Mouse (Mus musculus) lung, postnatal 25 days (tissue): ENCODE measurements at regions not wholly inside any gene's neighbourhood (a gene's known extent, or its start where the extent isn't known, plus 50 kb on each side); places are given as distances from the start of the nearest gene placed in this dataset.
A peak's percentile ranks its signal among the peaks of the same experiment; 100 is the strongest.

Experiments
- DNase-seq: peaks from one replicate; pipeline ENCODE4 v3.0.0; 2022; ENCODE audit warnings: low spot score

DNA sequence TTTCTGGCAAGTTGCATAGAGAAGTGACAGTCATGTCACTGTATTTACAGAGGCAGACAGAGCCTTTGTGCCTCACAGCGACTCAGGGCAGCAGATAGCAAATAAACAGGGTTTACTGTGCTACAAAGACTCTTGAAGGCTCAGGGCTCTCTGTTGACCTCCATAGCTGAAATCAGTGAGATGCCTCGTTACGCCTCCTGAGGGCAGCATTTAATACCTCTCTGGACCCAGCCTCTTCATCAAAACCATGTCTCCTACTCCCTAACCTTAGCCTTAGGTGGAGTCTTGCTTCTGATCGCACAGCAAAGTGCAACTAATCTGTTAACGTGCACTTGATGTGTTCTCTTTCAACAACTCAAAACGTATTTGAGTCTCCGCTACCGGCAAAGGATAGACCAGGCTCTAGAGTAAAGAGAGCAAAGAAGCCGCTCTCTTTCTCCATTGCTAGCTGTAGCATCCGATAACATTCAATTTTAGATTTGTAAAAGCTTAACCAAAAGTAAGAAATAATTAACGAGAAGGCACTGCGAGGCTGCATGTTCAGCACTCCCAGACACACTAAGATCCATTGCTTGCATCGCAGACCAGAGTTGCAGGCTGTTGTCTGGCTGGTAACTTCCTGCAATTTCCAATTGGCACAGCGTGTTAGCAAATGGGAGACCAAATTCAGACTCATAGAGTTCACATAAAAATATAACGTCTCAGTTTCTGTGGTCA is 101.1 kb upstream of the Man2a1 start:
- DNase-seq: peak; percentile 48

DNA sequence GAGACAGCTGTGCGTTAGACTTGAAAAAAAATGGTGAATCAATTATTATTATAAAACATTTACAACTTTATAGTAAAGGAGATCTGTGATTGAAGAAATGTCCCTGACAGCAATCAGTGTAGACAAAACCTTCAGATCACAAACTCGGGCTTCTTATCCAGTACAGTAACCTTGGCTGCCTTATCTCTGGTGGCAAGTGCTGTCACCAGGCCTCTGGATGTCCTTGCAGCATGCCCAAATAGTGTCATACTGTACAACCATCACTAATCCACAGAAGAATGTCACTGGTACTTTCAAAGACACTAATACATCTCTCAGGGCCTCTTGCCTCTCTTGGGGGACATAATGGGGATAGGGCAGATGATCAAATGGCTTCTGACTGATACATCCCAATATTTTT is 98.2 kb upstream of the Man2a1 start:
- DNase-seq: no peak

DNA sequence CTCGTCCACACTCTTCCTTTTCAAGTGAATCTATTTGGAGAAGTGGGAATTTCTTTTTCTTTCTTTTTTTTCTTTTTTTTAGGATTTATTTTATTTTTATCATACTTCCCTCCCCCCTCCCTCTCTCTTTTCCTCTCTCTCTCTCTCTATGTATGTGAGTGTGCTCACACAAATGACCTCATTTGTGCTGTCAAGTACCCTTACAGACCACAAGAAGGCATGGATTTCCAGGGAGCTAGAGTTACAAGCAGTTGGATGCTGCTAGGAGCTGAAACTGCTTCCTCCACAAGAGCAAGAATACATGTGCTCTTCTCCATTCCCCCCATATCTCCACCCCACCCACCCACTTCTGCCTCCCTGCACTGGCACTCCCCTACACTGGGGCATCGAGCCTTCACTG is 94.6 kb upstream of the Man2a1 start:
- DNase-seq: peak; percentile 41

DNA sequence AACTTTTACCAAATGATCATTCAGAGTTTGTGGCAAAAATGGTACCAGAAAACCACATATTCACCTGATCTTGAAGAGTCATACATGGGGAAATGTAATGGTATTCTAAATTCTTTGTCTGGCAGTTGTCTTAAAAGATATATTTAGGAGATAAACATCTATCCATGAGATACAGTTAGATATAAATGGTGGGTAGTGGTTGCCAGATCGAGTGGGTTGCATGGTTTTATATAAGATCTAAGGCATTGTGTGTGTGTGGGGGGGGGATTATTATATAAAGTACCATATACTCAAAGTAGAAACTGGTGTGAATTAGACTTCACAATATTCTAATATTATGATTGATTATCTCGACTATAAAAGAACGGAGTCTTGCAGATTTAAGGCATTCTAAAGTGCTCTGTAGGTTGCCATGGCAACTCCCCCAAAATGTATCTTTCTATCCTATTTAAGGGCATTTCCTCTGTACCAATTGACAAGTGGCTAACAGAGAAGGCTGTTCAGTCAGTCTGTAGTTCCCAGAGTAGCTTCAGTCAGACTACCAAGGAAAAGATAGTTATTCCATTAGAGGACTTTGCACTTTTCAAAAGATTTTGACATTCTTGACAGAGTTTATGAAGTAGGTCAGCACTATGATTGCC is 89.3 kb upstream of the Man2a1 start:
- DNase-seq: no peak

DNA sequence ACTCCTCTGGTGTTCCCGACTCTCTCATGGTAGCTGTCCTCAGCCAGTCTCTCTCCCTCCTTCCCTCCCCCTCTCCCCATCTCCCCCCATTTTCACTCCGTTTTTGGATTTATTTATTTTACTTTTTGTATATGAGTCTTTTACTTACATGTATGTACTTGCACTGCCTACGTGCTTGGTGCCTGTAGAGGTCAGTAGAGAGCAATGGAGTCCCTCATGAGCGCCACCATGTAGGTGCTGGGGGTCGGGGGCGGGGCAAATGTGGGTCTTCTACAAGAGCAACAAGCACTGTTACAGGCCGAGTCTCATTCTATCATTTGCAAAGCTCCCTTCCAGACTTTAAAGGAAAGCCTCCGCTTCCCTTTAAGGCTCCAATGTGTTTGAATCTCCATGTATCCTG is 78.3 kb upstream of the Man2a1 start:
- DNase-seq: no peak

DNA sequence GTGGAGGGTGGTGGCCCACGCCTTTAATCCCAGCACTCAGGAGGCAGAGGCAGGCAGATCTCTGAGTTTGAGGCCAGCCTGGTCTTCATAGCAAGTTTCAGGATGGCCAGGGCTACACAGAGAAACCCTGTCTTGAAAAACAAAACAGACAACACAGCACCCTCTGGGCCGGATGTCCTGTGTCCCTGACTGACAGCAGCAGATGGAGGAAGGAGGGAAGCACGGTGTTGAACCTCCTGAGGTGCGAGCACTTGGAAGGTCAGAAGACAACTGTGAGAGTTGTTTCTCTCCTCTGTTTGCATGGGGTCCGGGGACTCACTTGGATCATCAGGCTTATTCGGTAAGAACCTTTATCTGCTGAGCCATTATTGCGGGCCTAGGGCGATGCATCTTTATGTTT is 76.6 kb upstream of the Man2a1 start:
- DNase-seq: no peak

DNA sequence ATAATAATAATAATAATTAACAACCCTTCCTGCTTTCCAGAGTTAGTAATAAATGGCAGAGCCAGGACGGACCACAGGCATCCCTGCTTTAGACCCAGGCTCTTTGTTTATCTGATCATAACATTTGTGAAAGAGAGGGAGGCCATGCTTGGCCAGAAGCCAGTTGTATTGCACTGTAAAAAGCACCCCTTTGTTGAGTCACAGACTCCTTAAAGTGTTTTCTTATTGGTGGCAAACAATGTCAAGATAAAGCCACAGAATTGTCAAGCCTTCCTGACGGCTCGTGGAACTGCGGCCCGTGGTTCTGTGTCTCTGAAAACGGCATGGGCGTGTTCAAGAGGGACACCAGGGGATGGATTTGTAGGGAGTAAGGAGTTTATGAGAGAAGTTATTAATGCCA is 72.7 kb upstream of the Man2a1 start:
- no peak for DNase-seq

DNA sequence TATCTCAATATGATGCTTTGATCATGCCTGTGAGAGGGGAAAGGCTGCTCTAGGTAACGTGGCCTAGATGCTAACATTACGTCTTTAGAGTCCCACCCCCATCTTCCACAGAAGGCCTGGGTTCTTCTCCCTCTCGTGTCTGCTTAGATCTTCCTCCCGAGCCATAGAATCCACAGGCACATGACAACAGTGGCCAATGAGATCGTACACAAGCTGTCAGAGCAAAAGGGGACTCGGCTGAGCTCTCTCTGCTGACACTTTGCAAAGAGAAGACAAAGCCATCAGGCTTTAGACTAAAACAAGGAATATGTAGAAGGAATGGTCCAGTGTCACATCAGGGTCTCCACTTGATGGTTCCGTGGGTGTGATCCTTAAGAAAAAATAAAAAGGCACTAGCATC is 72.1 kb upstream of the Man2a1 start:
- no peak for DNase-seq

DNA sequence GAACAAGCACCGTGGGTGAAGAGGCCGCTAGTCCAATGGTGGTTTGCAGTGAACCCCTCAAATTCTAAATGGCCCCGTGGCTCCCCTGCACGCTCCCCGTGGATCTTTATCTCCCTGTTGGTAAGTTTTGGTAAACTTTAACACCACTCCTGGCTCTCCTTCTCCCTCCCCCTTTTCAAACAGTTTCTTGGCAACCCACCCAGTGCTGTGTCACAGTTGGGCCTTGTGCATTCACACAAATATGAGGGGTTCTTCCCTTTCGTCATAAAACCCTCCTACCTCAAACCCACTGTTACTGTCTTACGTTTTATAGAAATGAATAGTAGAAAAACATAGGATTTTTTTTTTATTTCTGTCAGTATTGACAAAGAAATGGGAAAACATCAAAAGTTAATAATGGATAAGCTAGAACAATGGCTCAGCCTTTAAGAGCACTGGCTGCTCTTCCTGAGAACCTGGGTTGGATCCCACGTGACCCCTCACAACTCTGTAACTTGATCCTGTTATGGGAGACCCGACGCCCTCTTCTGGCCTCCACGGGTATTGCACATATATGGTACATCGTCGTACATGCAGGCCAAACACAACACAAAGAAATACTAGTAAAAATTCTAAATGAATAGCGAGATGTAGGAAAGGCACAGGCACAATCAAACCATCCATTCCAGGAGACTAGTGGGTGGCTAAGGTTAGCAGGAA is 71.1 kb upstream of the Man2a1 start:
- DNase-seq: no peak

DNA sequence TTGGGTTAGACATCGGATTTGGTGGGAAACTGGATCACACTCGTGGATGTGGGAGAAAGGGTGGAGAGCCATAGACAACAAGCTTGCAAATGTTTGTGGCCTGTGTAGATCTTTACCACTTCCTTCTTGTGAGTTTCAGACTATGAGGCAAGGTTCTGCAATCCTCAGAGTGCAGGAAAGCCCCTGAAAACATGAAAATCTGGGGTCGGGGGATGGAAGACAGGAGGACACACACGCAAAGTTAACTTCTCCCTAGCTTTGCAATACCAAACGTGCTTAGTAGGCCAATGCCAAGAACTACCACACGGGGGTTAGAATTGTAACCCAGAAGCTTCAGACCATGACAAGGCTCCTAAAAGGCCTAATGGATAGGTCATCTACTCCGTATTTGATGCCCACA is 69.4 kb upstream of the Man2a1 start:
- no peak for DNase-seq

DNA sequence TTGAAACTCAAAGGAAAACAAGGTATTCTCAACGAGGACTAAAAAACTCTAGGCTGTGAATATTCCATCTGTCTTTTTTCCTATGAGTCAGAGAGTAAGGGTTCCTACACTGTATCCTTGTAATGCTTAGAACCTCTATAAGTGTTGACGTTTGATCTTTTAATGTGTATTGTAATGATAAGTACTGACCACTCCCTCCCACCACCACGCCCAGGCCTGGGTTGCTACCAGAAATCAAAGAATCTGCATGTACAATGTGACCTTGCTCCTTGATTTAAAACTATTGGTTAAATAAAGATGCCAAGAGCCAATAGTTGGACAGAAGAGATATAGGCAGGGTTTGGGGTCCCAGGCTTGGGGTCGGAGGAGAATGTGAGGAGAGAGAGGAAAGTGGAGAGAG is 66.2 kb upstream of the Man2a1 start:
- DNase-seq: no peak

DNA sequence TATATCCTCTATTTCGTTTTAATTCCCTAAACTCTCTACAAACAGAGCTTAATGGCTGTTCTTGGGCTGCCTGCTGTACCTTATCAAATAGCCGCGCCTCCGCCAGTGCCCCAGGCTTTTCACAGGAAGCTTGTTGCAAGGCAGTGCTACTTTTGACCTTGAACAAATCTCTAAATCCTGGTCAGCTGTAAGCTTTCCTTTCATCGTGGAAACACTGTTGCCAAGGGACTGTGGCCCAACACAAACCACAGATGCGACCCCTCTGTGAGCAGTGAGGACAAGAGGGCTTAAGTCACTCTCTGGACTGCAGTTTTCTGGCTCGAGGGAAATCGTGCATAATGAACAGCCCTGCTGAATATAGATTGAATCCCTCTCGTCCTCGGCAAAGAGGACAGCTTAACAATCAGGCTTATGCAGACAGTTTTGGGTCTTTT is 62.0 kb upstream of the Man2a1 start:
- DNase-seq: no peak

DNA sequence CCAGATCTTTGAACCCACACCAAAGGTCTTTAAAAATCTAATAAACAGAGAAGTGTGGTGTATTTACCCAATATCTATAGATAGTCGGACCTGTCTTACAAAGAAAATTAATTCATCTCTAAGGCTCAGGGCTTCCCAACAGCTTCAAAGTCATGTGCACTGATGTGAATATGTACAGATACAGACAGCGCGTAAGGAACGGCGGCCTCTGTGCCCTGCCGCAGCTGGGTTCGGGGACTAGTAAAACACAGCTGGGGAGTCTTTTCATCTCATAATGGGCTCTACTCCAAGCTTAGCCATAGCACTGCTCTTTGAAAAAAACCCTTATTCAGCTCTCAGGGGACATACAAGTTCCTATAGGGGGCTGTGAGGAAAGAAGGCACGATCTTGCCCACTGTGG is 60.1 kb upstream of the Man2a1 start:
- DNase-seq: no peak

DNA sequence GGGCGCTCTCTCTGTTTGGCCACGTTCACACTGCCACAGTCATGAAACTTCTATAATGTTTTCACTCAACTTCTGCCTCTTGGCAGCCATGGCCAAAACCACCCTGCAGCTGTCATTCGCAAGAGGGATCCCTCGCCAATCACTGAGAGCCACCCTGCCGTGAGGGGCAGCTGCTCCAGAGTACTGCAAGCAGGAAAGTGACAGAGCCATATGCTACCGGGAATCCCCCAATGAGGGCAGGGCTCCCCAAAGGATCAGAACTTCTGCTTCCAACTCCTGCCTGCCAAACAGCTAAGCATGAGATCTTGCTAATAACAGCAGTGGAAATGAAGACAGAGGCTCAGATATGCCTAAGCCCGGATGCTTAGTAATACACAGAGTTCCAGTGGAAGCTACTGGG is 52.0 kb upstream of the Man2a1 start:
- DNase-seq: no peak

DNA sequence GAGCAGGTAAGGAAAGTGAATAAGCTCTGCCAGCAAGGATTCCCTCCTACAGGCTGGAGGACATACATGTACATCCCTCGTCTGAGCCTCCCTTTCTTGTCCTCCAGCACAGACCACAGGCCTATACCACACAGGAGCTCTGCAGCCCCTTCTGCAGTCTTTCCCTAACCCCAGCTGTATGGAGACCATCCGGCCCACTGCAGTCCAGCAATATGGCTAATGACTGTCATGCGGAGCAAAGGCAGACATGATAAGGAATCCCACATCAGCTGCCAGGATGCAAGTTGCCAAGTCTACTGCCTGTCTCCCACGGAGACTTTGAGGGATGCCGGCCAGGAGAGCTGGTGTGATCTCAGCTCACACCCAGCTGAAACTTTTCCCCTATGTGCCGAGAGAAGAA is 50.5 kb upstream of the Man2a1 start:
- DNase-seq: no peak
